Mouse (Mus musculus) ES-Bruce4 (cell line): ENCODE measurements around the gene Tk1. TPM values are rescaled to one million over a fixed set of nuclear protein-coding genes. Genes with fewer than 3 reads are reported as not detected.

Source experiments
- H3K27ac ChIP-seq: 2 replicates; pipeline ENCODE4 v1.5.1; 2012; ENCODE audit warnings: low read length, inconsistent platforms; ENCODE audit not compliant: insufficient read depth
- H3K27me3 ChIP-seq: 2 replicates; pipeline ENCODE4 v1.6.1; 2012; ENCODE audit warnings: mild to moderate bottlenecking, low read length, inconsistent platforms; ENCODE audit not compliant: control insufficient read depth, poor library complexity, insufficient read depth, severe bottlenecking
- H3K36me3 ChIP-seq: 2 replicates; pipeline ENCODE4 v1.6.1; 2012; ENCODE audit warnings: inconsistent platforms, mild to moderate bottlenecking, low read length, moderate library complexity; ENCODE audit not compliant: control insufficient read depth, poor library complexity, insufficient read depth, severe bottlenecking
- H3K4me1 ChIP-seq: one replicate; pipeline ENCODE4 v1.8.1; 2011; ENCODE audit warnings: low read length; ENCODE audit not compliant: control insufficient read depth, insufficient read depth
- H3K4me3 ChIP-seq: 2 replicates; pipeline ENCODE4 v1.5.1; 2011; ENCODE audit warnings: low read depth, mild to moderate bottlenecking, low read length
- H3K9ac ChIP-seq: 2 replicates; pipeline ENCODE4 v1.6.1; 2012; ENCODE audit warnings: low read depth, mild to moderate bottlenecking, inconsistent platforms; ENCODE audit not compliant: poor library complexity, severe bottlenecking
- H3K9me3 ChIP-seq: replicated peaks from 2 replicates; pipeline ENCODE4 v1.6.1; 2012; ENCODE audit warnings: mild to moderate bottlenecking, low read length, inconsistent platforms; ENCODE audit not compliant: control insufficient read depth, poor library complexity, insufficient read depth, severe bottlenecking
- CTCF ChIP-seq: IDR thresholded peaks from one replicate; pipeline ENCODE4 v1.8.1; 2011; ENCODE audit warnings: low read depth, low read length
- EP300 ChIP-seq: IDR thresholded peaks from 2 replicates; pipeline ENCODE4 v1.6.1; 2011; ENCODE audit warnings: low read depth, low read length; ENCODE audit not compliant: insufficient read depth
- POLR2A ChIP-seq: IDR thresholded peaks from one replicate; pipeline ENCODE4 v1.8.1; 2011; ENCODE audit warnings: low read length; ENCODE audit not compliant: insufficient read depth
- polyA plus RNA-seq: library from polyadenylated mRNA; stranded (reverse); fragments of >200 nt; gene quantifications from 2 replicates; pipeline ENCODE4 v1.2.4, GENCODE M21; 2011; ENCODE audit warnings: low read depth; ENCODE audit not compliant: missing spikeins, insufficient read depth, insufficient read length

Gene Tk1
- polyA plus RNA-seq, 1 experiment, result 35.7 TPM

GRCm38 (mm10) chr11:117871376-117871775 lies 45.5 kb upstream of the Tk1 start:
- Histone ChIP-seq H3K36me3 (no peaks in the 10 kb centered on the region), H3K9ac (no peak overlapping the region), H3K9me3 (no peaks in the 10 kb centered on the region), H3K4me1 (peaks cover 3% of the 10 kb centered on the region), H3K27me3 (no peaks in the 10 kb centered on the region), H3K4me3 (no peak overlapping the region), H3K27ac (no peak overlapping the region)
- TF ChIP-seq EP300, result no peak
- TF ChIP-seq CTCF, result no peak

GRCm38 (mm10) chr11:117870688-117871365 lies 44.9 kb upstream of the Tk1 start:
- Histone ChIP-seq H3K9me3 (no peaks in the 10 kb centered on the region), H3K36me3 (no peaks in the 10 kb centered on the region), H3K27ac (no peak overlapping the region), H3K27me3 (no peaks in the 10 kb centered on the region), H3K9ac (no peak overlapping the region), H3K4me1 (peaks cover 3% of the 10 kb centered on the region), H3K4me3 (peak overlapping the region; percentile 25)
- TF ChIP-seq CTCF (peak; percentile 92), EP300 (no peak), POLR2A (no peak)

- Histone ChIP-seq H3K4me1 (peaks cover 7% of the 10 kb centered on the region), H3K4me3 (no peak overlapping the region), H3K27me3 (no peaks in the 10 kb centered on the region), H3K9ac (no peak overlapping the region), H3K27ac (no peak overlapping the region), H3K36me3 (no peaks in the 10 kb centered on the region), H3K9me3 (no peaks in the 10 kb centered on the region)
- TF ChIP-seq CTCF (no peak), POLR2A (no peak), EP300 (no peak)
These were observed 40.1 kb upstream of the Tk1 start for GRCm38 (mm10) chr11:117865988-117866387.

- H3K9me3 ChIP-seq, result no peaks in the 10 kb centered on the region
- H3K9ac ChIP-seq, result no peak overlapping the region
- no peaks in the 10 kb centered on the region for H3K27me3 ChIP-seq
- TF ChIP-seq CTCF (no peak), EP300 (no peak), POLR2A (no peak)
- H3K4me3 ChIP-seq, result no peak overlapping the region
- no peaks in the 10 kb centered on the region for H3K36me3 ChIP-seq
- no peak overlapping the region for H3K27ac ChIP-seq
- H3K4me1 ChIP-seq, result peaks cover 7% of the 10 kb centered on the region
These were observed 38.9 kb upstream of the Tk1 start for GRCm38 (mm10) chr11:117864805-117865204.

GRCm38 (mm10) chr11:117863174-117863856 lies 37.4 kb upstream of the Tk1 start:
- H3K27ac ChIP-seq, result no peak overlapping the region
- H3K4me3 ChIP-seq, result no peak overlapping the region
- H3K9ac ChIP-seq, result no peak overlapping the region
- H3K4me1 ChIP-seq, result peaks cover 7% of the 10 kb centered on the region
- no peaks in the 10 kb centered on the region for H3K36me3 ChIP-seq
- H3K9me3 ChIP-seq, result no peaks in the 10 kb centered on the region
- TF ChIP-seq POLR2A (no peak), EP300 (0 out of 2 replicates have a peak, but pooled peaks have one; percentile 60), CTCF (no peak)
- no peaks in the 10 kb centered on the region for H3K27me3 ChIP-seq

- no peak for TF ChIP-seq EP300
- no peak for TF ChIP-seq POLR2A
- TF ChIP-seq CTCF, result no peak
- H3K4me3 ChIP-seq, result peak within 1 kb of the TSS; percentile 39
- H3K4me1 ChIP-seq, result peaks cover 7% of the 10 kb centered on the region
- H3K27ac ChIP-seq, result no peak within 1 kb of the TSS
- H3K27me3 ChIP-seq, result no peaks in the 10 kb centered on the region
- no peaks in the 10 kb centered on the region for H3K9me3 ChIP-seq
- no peak within 1 kb of the TSS for H3K9ac ChIP-seq
- H3K36me3 ChIP-seq, result peaks cover 13% of the 10 kb centered on the region
These were observed 34.7 kb upstream of the Tk1 start, which contains the start of gene Tmem235 for GRCm38 (mm10) chr11:117860601-117861000. Tmem235 (plus strand) TSS chr11:117860752.
